Mouse (Mus musculus) CD4-positive, CD25-positive, alpha-beta regulatory T cell, adult 4 months (primary cell): ENCODE measurements around the gene Slc44a4. TPM values are rescaled to one million over a fixed set of nuclear protein-coding genes. Genes with fewer than 3 reads are reported as not detected.
"Not testable (repeated sequence)": the region's sequence is repeated elsewhere in the genome, so short reads cannot be mapped to it uniquely, and the experiment has no call there.

ENCODE experiments used
- ATAC-seq: one replicate; pipeline ENCODE4 v1.8.0; 2017
- polyA plus RNA-seq, 2 experiments: library from polyadenylated mRNA; unstranded; fragments of 100-300 nt; shearing (Covaris generic); gene quantifications; one replicate each; pipeline ENCODE4 v1.2.1; 2017

Slc44a4 gene
- polyA plus RNA-seq, 2 experiments from 2014 or later, result not detected

DNA sequence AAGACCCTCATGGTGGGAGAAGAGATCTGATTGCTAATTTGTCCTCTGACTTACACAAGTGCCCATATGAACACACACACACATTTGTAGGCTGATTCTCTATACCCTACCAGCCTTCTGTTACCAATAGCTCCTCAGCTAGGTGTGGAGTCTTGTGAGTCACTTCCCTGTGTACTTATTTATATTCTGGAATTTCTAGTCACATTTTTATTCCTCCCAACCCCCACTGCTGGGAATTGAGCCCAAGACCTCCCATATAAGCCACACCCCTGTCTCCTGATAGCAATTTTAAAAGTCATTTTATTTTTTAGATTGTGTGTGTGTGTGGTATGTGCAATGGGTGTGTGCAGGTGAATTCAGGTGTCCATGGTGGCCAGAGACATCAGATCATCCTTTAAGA, 30.1 kb downstream of the Slc44a4 start:
- no peak for ATAC-seq

DNA sequence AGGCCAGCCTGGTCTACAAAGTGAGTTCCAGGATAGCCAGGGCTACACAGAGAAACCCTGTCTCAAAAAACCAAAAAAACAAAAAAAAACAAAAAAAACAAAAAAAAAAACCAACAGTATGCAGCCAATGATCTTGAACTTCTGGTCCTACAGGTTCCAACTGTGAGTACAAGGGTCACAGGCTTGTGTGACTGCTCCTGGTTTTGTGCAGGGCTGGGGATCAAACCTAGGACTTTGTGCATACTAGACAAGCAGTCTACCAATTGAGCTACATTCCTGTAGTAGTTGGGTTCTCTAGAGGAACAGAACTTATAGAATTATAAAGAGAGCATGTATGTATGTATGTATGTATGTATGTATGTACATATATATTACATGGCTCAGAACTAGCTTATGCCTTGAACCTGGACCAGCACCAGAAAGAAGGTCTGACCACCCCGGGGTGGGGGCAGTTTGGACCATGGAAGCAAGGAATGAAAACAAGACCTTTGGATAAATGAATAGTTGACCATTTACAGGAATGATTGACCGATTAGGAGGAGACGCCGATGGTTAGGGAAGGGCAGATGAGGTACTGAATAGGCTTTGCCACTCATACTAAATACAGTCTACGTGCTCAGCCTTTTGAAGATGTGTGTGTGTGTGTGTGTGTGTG, 32.3 kb downstream of the Slc44a4 start:
- ATAC-seq, result no peak

DNA sequence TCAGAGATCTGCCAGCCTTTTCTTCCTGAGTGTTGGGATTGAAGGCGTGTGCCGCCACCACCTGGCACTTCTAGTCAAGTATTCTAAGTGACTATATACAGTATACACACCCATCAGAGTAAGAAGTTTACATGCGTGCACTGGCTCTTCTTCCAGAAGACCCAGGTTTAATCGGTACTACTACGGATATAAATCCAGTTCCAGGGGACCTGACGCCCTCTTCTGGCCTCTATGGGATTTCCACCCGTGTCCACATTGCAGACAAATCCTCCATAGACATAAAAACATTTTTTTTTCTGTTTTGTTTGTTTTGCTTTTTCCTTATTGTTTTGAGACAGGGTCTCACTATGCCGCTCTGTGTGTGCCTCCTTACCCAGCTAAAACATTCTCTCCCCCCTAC, 33.3 kb downstream of the Slc44a4 start:
- ATAC-seq, result no peak

DNA sequence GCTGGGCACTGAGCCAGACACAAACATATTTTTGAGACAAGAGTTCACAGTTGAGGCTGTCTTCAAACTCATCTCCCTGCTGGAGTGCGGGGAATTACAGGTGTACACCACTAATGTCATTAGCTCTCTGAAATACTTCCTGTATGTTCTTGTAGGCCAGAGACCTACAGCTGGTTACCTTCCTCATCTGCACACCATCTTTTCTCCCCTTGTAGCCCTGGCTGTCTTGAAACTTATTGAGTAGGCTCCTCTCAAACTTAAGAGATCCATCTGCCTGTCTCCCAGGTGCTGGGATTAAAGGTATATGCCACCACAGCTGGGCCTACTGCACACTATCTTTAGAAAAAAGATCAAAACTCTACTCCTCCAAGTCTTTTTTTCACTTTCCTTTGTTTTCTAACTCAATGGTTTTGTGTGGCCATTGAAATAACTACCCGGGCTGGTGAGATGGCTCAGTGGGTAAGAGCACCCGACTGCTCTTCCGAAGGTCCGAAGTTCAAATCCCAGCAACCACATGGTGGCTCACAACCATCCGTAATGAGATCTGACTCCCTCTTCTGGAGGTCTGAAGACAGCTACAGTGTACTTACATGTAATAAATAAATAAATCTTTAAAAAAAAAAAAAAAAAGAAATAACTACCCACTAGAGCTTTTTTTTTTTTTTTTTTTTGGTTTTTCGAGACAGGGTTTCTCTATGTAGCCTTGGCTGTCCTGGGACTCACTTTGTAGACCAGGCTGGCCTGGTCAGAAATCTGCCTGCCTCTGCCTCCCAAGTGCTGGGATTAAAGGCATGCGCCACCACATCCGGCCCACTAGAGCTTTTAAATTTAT, 34.7 kb downstream of the Slc44a4 start:
- ATAC-seq, result not testable (repeated sequence)

DNA sequence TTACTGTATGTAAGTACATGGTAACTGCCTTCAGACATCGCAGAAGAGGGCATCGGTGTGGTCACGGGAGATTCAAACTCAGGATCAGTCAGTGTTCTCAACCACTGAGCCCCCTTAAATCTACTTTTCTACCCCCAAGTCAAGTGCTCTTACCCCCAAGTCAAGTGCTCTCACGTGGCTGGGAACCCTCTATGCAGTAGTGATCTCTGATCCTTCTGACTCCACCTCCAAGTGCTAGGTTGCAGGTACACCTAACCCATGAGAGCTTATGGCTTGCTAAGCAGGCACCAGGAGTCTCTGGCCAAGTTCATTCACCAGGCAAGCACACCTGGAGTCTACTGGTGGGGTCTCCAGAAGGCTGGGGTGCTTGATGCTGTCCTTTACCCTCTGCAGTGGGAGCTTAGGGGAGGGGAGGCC, 35.3 kb downstream of the Slc44a4 start:
- no peak for ATAC-seq

DNA sequence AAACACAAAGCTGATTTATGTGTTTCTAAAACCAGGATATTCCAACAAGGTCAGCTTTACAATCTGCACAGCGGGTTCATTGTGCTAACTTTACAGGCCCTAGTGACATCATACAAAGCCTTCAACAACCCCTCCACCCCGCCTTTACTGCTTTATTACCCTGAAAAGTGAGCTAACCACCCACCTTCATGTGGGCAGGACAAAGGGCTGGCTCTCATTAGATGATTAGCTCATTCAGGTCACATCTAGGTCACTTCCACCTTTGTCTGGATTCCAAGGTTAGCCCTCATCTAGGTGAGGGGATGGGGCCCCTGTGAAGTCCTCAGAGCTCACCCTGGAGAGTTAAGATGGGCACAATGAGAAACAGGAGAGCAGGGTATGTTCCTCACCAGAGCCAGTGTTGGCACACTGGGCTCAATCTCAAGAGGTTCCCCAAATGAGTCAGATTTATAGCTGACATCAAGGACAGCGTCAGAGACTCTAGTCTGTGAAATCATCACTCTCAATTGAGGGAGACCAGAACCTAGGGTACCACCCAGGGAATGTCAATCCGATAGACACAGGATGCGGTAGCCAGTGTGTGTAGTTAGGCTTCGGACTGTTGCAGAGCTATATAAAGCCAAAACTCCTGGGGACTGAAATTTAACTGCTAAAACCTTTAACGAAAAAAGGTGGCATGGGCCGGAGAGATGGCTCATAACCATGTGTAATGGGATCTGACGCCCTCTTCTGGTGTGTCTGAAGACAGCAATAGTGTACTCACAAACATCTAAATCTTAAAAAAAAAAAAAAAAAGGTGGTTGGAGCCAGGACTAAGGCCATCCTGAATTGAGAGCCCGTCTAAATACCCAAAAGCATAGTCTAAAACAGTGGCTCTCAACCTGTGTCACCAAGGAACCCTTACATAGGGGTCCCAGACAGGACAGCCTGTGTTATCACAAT, 36.5 kb downstream of the Slc44a4 start:
- no peak for ATAC-seq

DNA sequence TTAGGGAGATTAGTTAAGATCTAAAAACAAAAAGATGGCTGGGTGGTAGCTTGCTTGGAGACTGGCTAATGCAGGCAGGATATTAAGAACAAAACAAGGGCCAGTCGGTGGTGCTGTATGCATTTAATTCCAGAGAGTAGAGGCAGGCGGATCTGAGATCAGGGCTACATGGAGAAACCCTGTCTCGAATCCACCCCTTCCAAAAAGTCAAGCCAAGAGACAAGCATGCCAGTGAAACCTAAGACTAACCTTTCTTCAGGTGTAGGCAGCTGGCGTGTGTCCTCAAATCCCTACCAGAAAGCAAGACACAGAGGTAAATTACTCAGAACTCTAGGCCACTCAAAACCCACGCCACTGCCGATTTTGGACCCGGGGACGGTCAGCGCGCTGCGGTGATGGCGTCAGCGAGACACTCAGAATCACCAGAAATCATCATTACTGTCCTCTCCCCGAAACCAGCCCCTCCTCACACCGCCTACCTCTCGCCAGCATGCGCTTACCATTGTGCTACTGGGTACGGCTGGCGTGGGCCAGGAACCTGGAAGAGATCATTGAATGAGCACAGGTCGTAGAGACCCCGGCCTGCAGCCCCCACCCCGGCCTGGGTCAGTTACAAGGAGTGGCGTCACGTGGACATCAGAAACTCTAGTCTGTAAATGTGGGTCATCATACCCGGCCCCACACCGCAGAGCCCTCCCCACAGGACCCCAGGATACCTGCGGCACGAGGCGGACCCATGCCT, 37.5 kb downstream of the Slc44a4 start:
- ATAC-seq, result peak; percentile 21

DNA sequence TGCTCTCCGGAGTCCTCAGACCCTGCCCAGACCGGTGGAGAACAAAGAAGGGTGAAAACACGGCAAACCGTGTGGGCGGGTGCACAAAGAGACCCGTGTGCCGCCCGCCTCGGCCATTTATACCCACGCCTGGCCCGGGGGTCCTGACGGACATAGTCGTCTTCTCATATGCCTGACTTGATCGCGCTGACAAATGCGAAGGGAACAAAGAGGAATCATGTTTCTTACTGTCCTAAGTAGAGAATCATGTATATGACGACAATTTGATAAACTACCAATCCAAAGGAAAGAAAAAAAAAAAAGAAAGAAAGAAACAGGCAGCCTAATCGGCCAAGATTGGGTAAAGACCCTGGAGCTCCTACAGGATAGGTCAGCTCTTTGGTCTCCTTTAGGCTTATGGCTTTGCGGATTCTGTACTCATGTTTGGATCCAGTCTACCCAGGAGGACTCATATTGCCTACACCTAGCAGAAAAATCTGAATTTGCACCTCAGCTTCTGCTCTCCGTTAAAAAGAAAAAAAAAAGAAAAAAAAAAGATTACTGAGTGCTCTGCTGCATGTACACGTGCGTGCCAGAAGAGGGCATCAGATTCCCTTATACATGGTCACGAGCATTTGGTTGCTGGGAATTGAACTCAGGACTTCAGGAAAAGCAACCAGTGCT, 38.2 kb downstream of the Slc44a4 start:
- ATAC-seq, result peak; percentile 70

DNA sequence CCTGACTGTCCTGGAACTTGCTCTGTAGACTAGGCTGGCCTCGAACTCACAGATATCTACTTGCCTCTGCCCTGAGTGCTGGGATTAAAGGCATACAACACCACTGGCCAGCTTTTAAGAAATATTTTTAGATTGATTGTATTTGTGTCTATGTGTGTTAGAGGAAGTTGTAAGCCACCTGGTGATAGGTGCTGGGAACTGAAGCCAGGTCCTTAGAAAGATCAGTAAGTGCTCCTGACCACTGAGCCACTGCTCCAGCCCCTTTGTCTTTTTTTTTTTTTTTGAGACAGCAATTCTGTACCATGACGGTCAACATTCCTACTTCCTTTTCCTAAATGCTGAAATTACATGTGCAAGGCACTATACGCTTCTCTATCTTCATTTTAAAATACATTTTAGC, 39.0 kb downstream of the Slc44a4 start:
- ATAC-seq, result no peak

DNA sequence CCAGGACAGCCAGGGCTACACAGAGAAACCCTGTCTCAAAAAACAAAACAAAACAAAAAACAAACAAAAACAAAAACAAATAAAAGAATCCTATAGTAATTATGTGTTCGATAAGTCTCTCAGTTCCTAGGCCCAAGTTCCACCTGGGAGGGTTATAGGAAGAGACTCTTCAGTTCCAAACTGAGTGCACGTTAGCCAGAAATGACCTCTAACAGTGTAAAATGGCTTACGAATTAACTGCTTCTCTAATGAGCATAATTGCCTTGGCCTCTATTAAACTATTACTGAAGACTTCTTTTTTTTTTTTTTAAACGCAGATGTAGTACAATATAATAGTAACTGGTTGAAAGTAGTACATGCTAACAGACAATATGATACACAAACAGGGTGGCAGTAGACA, 39.6 kb downstream of the Slc44a4 start:
- ATAC-seq, result no peak

DNA sequence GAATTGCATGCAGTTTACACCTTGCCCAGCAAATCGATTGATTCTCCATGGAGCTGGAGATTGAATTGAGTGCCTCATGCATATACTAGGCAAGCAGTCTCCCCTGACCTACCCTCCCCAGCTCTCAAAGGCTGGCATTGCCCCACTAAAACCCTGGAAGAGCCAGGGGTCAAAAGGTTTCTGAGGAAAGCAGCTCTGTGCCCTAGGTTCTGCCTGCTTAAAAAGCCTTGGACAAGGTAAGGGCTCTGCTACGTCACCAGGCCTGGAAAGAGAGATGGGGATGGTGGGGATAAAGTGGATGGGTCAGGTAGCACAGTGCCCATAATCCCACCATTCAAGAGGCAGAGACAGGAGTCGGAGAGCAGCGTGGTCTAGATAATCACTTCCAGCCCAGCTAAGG, 40.6 kb downstream of the Slc44a4 start:
- no peak for ATAC-seq

DNA sequence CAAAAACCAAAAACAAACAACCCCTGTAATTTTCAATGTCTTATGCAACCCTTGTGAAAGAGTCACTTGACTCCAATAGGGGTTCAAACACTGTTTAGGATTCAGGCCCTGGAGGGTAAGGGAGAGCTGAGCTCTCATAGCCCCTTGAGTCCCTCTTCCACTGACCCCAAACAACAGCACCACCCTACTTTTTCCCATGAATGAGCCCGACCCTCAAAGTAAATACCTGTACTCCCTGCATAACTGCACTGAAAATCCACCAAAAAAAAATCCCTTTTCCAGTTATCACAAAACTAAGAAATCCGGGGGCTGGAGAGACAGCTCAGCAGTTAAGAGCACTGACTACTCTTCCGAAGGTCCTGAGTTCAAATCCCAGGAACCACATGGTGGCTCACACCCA, 41.6 kb downstream of the Slc44a4 start:
- ATAC-seq, result no peak

DNA sequence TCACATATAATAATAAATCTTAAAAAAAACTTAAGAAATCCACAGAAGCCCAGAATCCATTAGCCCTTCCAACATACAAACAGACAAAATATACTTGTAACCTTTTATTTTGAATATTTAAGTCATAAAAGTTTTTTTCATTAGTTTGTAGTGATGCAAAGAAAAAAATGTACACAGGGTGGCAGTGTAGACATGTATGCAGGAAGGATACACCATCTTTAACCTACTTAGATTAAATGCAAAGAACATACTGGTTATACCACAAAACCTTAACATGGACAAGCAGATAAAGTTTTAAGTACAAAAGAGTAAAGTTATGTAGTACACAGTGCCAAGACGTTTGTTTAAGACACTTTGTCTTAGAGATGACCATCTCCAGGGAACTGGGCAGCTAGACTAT, 42.1 kb downstream of the Slc44a4 start:
- no peak for ATAC-seq

DNA sequence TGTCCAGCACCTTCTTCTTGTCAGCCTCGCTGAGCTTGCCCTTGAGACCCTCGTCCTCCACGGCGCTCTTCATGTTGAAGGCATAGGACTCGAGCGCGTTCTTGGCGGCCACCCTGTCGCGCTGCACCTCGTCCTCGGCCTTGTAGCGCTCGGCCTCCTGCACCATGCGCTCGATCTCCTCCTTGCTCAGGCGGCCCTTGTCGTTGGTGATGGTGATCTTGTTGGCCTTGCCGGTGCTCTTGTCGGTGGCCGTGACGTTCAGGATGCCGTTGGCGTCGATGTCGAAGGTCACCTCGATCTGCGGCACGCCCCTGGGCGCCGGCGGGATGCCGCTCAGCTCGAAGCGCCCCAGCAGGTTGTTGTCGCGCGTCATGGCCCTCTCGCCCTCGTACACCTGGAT, 43.0 kb downstream of the Slc44a4 start:
- ATAC-seq, result not testable (repeated sequence)

DNA sequence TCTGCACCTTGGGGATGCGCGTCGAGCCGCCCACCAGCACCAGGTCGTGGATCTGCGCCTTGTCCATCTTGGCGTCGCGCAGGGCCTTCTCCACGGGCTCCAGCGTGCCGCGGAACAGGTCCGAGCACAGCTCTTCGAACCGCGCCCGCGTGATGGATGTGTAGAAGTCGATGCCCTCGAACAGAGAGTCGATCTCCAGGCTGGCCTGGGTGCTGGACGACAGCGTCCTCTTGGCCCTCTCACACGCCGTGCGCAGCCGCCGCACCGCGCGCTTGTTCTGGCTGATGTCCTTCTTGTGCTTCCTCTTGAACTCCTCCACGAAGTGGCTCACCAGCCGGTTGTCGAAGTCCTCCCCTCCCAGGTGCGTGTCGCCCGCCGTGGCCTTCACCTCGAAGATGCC, 43.7 kb downstream of the Slc44a4 start:
- ATAC-seq, result not testable (repeated sequence)

DNA sequence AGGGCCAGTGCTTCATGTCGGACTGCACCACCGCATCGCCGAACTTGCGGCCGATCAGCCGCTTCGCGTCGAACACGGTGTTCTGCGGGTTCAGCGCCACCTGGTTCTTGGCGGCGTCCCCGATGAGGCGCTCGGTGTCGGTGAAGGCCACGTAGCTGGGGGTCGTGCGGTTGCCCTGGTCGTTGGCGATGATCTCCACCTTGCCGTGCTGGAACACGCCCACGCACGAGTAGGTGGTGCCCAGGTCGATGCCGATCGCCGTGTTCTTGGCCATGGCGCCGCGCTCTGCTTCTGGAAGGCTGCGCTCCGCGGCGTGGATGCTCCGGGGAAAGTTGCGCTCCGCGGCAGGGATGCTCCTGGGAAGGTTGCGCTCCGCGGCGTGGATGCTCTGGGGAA, 44.5 kb downstream of the Slc44a4 start:
- peak; percentile 12 for ATAC-seq

DNA sequence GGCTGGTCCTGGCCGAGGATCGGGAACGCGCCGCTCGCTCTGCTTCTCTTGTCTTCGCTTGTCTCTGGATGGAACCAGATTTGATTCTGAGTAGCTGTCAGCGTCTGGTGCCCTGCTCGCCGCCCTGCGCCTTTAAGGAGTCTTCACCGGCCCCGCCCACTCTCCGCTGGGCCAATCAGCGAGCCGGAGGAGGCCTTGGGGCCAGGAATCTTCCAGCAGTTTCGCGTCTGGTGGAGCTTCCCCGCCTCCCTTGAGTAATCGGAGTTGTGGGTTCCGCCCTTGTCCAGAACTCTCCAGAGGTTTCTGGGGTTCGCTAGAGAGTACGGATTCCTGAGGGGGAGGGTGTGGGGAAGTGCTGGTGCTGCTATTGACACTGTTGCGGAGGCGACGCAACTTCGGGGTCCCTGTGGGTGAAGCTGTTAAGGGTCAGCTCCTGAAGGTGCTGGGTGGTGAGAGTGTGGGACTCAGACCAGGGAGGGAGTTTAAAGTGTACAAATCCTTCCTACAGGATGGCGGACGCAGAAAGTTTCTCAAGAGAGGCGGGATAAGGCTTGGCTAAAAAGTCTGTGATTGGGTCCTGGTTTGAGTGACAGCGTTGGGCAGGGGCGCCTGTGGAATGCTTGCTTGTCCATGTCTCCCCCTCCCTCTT, 45.0 kb downstream of the Slc44a4 start, which contains the start of gene Hspa1b:
Gene Hspa1b (minus strand): TSS at position 109 of the 649 bp plus-strand sequence.
- ATAC-seq, result peak; percentile 90

DNA sequence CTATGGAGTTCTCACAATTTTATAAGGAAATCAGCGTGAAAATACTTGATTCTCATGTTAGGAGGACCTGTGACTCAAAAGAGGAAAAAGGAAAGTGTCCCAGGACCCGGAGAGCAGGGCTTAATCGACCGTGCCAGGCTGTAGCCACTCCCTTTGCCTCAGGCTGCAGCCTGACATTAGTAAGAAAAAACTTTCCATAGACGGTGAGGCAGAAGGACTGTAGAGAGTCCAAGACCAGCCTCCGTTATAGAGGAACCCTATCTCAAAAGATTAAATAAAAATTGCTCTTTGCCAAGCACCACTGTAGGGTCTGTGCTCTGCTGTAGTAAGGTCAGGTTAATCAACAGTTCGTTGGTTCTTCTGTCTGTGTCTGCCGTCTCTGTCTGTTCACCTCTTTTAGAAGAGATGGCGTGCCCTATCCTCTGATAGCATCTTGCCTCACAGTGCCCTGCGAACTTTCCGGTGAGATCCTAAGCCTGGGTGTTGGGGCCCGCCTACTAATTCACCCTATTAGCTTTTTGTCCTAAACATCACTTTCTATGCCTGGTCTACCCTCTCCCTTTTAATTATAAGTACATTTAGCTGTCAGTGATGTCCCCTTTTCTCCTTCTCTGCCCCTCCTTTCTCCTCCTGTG, 45.7 kb downstream of the Slc44a4 start:
- ATAC-seq, result peak; percentile 21

DNA sequence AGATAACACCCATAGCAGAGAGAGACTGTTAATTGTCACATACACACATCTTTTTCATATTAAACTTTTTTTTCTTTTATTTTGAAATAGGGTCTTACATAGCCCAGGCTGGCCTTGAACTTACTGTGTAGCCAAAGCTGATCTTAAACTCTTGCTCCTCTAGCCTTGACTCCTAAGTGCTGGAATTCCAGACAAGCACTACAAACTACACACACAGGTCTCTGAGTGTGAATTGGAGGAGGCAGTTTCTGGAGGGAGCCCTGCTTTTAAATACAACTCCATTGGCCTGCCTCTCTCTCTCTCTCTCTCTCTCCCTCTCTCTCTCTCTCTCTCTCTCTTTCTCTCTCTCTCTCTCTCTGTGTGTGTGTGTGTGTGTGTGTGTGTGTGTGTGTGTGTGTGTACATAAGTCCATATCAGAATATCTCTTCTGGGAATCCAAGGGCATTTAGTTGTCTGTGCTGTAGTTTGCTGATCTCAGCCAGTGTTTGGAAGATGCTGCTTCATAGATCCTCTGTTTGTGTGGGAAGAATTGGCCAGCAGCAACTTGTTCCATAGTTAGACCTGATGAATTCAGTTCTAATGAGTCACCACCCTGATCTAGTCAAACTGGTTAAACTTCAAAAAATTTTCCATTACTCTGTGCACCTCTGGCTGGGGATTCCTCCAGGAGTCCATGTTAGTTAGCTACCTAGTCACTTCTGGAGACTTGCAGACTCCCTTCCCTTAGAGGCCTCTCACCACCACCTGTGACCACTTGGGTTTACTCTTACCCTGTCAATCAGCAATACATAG, 46.6 kb downstream of the Slc44a4 start:
- ATAC-seq, result no peak

DNA sequence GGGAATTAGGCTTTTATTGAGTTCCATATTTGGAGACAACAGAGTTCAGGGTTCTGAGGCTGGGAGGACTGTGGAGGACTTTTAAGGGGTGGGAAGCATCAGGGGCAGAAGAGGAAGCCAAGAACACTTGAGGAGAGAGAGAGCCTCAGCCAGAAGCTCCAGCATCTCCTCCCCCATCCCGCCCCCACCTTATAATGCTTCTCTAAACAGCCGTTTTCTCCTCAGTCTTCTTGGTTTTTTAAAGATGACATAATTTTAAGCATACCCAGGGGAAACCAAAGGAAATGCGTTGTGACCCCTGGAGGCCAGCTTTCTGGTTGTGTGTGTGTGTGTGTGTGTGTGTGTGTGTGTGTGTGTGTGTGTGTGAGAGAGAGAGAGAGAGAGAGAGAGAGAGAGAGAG, 47.9 kb downstream of the Slc44a4 start:
- ATAC-seq, result no peak
